Mouse (Mus musculus) hindbrain, postnatal 0 days (tissue): ENCODE data around the gene Otop2. TPM values are rescaled to one million over a fixed set of nuclear protein-coding genes. Genes with fewer than 3 reads are reported as not detected.

ENCODE experiments used
- ATAC-seq: fragments of 200-750 bp; cut with Nextera tagmentation; 2 replicates; pipeline ENCODE4 v1.8.0; 2017; ENCODE audit warnings: mild to moderate bottlenecking, moderate TSS enrichment, moderate library complexity
- DNase-seq: peaks from one replicate; pipeline ENCODE4 v3.0.0-alpha.2; 2015; ENCODE audit warnings: low spot score
- H3K27ac ChIP-seq: fragments of 300-500 bp; sonication (generic); 2 replicates; pipeline ENCODE4 v1.5.1; 2014; ENCODE audit warnings: mild to moderate bottlenecking
- H3K27me3 ChIP-seq: fragments of 300-500 bp; sonication (generic); 2 replicates; pipeline ENCODE4 v1.6.1; 2014; ENCODE audit warnings: low read length, mixed read lengths; ENCODE audit not compliant: insufficient read depth
- H3K36me3 ChIP-seq: fragments of 300-500 bp; sonication (generic); 2 replicates; pipeline ENCODE4 v1.6.1; 2014; ENCODE audit warnings: low read length, mixed read lengths; ENCODE audit not compliant: insufficient read depth
- H3K4me1 ChIP-seq: fragments of 300-500 bp; sonication (generic); 2 replicates; pipeline ENCODE4 v1.6.1; 2014; ENCODE audit warnings: antibody characterized with exemption, low read length, mixed read lengths; ENCODE audit not compliant: insufficient read depth
- H3K4me2 ChIP-seq: fragments of 300-500 bp; sonication (generic); 2 replicates; pipeline ENCODE4 v1.6.1; 2014; ENCODE audit warnings: low read depth, mild to moderate bottlenecking, low read length, moderate library complexity, mixed read lengths
- H3K4me3 ChIP-seq: fragments of 300-500 bp; sonication (generic); 2 replicates; pipeline ENCODE4 v1.5.1; 2014; ENCODE audit warnings: low read length
- H3K9ac ChIP-seq: fragments of 300-500 bp; sonication (generic); replicated peaks from 2 replicates; pipeline ENCODE4 v1.6.1; 2014; ENCODE audit warnings: mild to moderate bottlenecking, low read length, moderate library complexity, mixed read lengths
- H3K9me3 ChIP-seq: fragments of 300-500 bp; sonication (generic); 2 replicates; pipeline ENCODE4 v1.6.1; 2016; ENCODE audit warnings: low read length, mixed read lengths
- CTCF ChIP-seq: IDR thresholded peaks from 2 replicates; pipeline ENCODE4 v1.5.1; 2016; ENCODE audit warnings: antibody characterized with exemption, control low read depth, low read depth
- WGBS: fragments of 180-500 bp; shearing (Covaris S2); extraction: QIAGEN DNeasy Blood & Tissue Kit; methylation state at CpG from one replicate; pipeline ENCODE4 v1.1.7; 2014; 5-methylcytosine and 5-hydroxymethylcytosine counted together
- polyA plus RNA-seq: library from polyadenylated mRNA; unstranded; fragments of >200 nt; fragmentation: Nextera tagmentation; extraction: Ambion mirVana; gene quantifications from 2 replicates; pipeline ENCODE4 v1.2.1, GENCODE M21; 2015
- total RNA-seq: library from RNA; depleted of rRNA; stranded (reverse); fragments of >200 nt; gene quantifications from 2 replicates; pipeline ENCODE4 v1.2.3, GENCODE M21; 2014

The Otop2 gene
- total and polyA plus RNA-seq, 2 experiments from 2014 or later, result 0.20 to 0.99 TPM

DNA sequence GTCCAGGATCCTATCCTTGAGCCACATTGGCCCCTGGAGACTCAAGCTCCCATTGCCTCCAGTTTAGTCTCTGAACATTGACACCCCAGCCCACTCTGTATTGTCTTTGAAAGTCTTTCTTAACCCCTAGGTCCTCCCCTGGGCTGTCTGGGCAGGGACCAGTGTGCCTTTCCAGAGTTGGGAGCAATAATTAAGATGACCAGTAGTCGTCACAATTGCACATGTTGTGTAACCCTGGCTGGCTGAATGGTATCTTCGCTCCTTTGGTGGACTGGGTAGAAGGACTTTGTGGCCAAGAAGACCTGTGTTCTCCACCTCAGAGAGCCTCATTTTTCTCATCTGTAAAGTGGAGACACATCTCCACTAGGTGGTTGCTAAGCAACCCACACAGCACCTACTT is 7.3 kb downstream of the Otop2 start:
- no peaks in the 10 kb centered on the region for H3K9me3 ChIP-seq
- H3K27ac ChIP-seq, result no peak overlapping the region
- no peaks in the 10 kb centered on the region for H3K4me1 ChIP-seq
- H3K4me2 ChIP-seq, result no peak overlapping the region
- peak; percentile 41 for TF ChIP-seq CTCF
- H3K4me3 ChIP-seq, result no peak overlapping the region
- H3K36me3 ChIP-seq, result no peaks in the 10 kb centered on the region
- WGBS, result 36% methylated on average over 2 of the region's 2 CpGs
- no peak overlapping the region for H3K9ac ChIP-seq
- peaks cover 55% of the 10 kb centered on the region for H3K27me3 ChIP-seq
- DNase-seq, result no peak
- no peak for ATAC-seq

DNA sequence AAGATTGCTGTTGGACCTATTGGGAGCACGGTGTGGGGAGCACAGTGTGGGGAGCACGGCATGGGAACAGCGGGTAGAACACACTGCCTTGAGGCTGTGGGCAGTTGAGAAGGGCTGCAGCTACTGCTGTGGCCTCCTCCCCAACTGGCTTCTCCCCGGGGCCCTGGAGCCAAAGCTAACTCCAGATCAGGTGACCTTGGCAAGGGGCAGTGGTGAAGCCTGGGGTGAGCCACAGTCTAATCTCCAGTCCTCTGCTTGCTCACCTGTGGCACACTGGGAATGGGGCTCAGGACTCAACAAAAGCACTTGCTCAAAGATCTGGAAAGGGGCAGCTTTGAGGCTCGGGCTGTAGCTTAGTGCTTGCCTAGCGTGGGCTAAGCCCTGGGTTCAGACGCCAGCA is 10.2 kb downstream of the Otop2 start:
- ATAC-seq (no peak), DNase-seq (no peak)
- Histone ChIP-seq H3K27me3 (peaks cover 73% of the 10 kb centered on the region), H3K4me3 (no peak overlapping the region), H3K4me1 (0 out of 2 replicates have a peak, but pooled peaks cover 6% of the 10 kb centered on the region), H3K36me3 (no peaks in the 10 kb centered on the region), H3K9ac (no peak overlapping the region), H3K27ac (no peak overlapping the region), H3K4me2 (no peak overlapping the region), H3K9me3 (no peaks in the 10 kb centered on the region)
- 59% methylated on average over 7 of the region's 7 CpGs for WGBS
- no peak for TF ChIP-seq CTCF

- Histone ChIP-seq H3K36me3 (no peaks in the 10 kb centered on the region), H3K27ac (no peak overlapping the region), H3K9ac (no peak overlapping the region), H3K4me2 (peak overlapping the region; percentile 2; the same call in 1 of the 2 replicates), H3K4me3 (peak overlapping the region; percentile 7; the same call in 1 of the 2 replicates), H3K4me1 (0 out of 2 replicates have a peak, but pooled peaks cover 6% of the 10 kb centered on the region), H3K27me3 (peaks cover 77% of the 10 kb centered on the region), H3K9me3 (no peaks in the 10 kb centered on the region)
- TF ChIP-seq CTCF, result no peak
- peak; percentile 33 for DNase-seq
- no peak for ATAC-seq
- 4% methylated on average over 63 of the region's 63 CpGs for WGBS
Observed at GRCm38 (mm10) chr11:115318245-115319027, 11.5 kb downstream of the Otop2 start.

DNA sequence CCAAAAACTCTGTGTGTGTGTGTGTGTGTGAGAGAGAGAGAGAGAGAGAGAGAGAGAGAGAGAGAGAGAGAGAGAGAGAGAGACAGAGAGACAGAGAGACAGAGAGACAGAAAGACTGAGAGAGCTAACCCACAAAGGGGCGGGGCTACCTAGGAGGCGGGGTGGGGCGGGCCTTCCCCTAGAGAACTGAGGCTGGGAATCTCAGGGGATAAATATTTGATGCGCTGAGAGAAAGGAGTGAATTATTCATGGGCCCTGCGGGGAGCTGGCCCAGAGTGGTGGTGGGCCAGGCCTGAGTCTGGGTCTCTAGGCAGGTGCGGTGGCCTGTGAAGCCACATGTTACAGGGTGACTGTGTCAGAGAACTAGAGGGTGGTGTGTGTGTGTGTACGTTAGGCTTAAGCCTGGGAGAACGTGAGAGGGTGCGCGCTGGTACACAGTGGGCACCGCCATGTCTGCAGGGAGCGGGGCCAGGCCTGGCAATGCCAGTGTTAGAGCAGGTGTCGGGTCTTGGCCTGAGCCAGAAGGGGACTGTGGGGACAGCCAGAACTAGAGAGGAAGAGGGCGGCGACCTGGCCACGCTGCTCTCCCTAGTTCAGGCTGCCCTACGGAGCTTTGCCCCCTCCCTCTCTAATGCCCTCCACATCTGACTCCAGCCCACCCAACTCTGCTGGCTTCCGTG is 12.9 kb downstream of the Otop2 start:
- H3K4me1 ChIP-seq, result 0 out of 2 replicates have a peak, but pooled peaks cover 6% of the 10 kb centered on the region
- DNase-seq (peak; percentile 17), ATAC-seq (0 out of 2 replicates have a peak, but pooled peaks have one; percentile 30)
- H3K27me3 ChIP-seq, result peaks cover 85% of the 10 kb centered on the region
- no peak overlapping the region for H3K27ac ChIP-seq
- no peak overlapping the region for H3K4me2 ChIP-seq
- H3K9ac ChIP-seq, result no peak overlapping the region
- H3K4me3 ChIP-seq, result no peak overlapping the region
- no peak for TF ChIP-seq CTCF
- H3K36me3 ChIP-seq, result no peaks in the 10 kb centered on the region
- 12% methylated on average over 18 of the region's 18 CpGs for WGBS
- no peaks in the 10 kb centered on the region for H3K9me3 ChIP-seq

GRCm38 (mm10) chr11:115321906-115322693 is 15.1 kb downstream of the Otop2 start, which contains the start of gene Ush1g:
TSS of gene Ush1g (minus strand) at chr11:115322041.
- Histone ChIP-seq H3K9ac (no peak within 1 kb of the TSS), H3K36me3 (no peaks in the 10 kb centered on the region), H3K9me3 (no peaks in the 10 kb centered on the region), H3K4me1 (0 out of 2 replicates have a peak, but pooled peaks cover 6% of the 10 kb centered on the region), H3K4me2 (peak within 1 kb of the TSS; percentile 28), H3K4me3 (peak within 1 kb of the TSS; percentile 14; the same call in 1 of the 2 replicates), H3K27me3 (peaks cover 63% of the 10 kb centered on the region), H3K27ac (no peak within 1 kb of the TSS)
- peak; percentile 98 for TF ChIP-seq CTCF
- DNase-seq (peak; percentile 82), ATAC-seq (peak; percentile 78)
- WGBS, result 6% methylated on average over 33 of the region's 35 CpGs

- TF ChIP-seq CTCF, result no peak
- Histone ChIP-seq H3K9me3 (no peaks in the 10 kb centered on the region), H3K9ac (no peak overlapping the region), H3K36me3 (no peaks in the 10 kb centered on the region), H3K4me3 (peak overlapping the region; percentile 8; the same call in 1 of the 2 replicates), H3K27me3 (peaks cover 50% of the 10 kb centered on the region), H3K4me2 (peak overlapping the region; percentile 16; the same call in 1 of the 2 replicates), H3K27ac (no peak overlapping the region), H3K4me1 (0 out of 2 replicates have a peak, but pooled peaks cover 6% of the 10 kb centered on the region)
- DNase-seq, result peak; percentile 18
- WGBS, result 19% methylated on average over 32 of the region's 32 CpGs
- no peak for ATAC-seq
Observed at GRCm38 (mm10) chr11:115323354-115323753, 16.4 kb downstream of the Otop2 start.
